Mouse (Mus musculus) small intestine, adult 2 months (tissue): Measurements from ENCODE around the gene Ssr1.

Experiments used
- CTCF ChIP-seq: fragments of 200-500 bp; IDR thresholded peaks from 2 replicates; pipeline ENCODE4 v1.5.1; 2012; ENCODE audit warnings: low read depth, mild to moderate bottlenecking, control low read depth, inconsistent platforms, low read length, moderate library complexity, mixed read lengths; ENCODE audit not compliant: insufficient replicate concordance, insufficient read length; ENCODE audit errors: extremely low read depth
- POLR2A ChIP-seq: fragments of 200-500 bp; IDR thresholded peaks from 2 replicates; pipeline ENCODE4 v1.6.1; 2012; ENCODE audit warnings: low read depth, mild to moderate bottlenecking, control low read depth, inconsistent platforms, low read length, moderate library complexity

- TF ChIP-seq CTCF (no peak), POLR2A (no peak)
These were observed 4.3 kb downstream of the Ssr1 start for GRCm38 (mm10) chr13:37989701-37990100.
